Mouse (Mus musculus) olfactory bulb, adult 2 months (tissue): ENCODE results near the gene Pqlc3. TPM values are rescaled to one million over a fixed set of nuclear protein-coding genes. Genes with fewer than 3 reads are reported as not detected.

ENCODE experiments used
- H3K27ac ChIP-seq: fragments of 200-500 bp; 2 replicates; pipeline ENCODE4 v1.5.1; 2012; ENCODE audit warnings: low read depth, low read length; ENCODE audit not compliant: insufficient read depth
- H3K4me1 ChIP-seq: fragments of 200-500 bp; 2 replicates; pipeline ENCODE4 v1.6.1; 2012; ENCODE audit warnings: low read length; ENCODE audit not compliant: control insufficient read depth, insufficient read depth
- H3K4me3 ChIP-seq: fragments of 200-500 bp; 2 replicates; pipeline ENCODE4 v1.5.1; 2012; ENCODE audit warnings: mild to moderate bottlenecking, low read depth, low read length, moderate library complexity; ENCODE audit not compliant: insufficient read depth
- CTCF ChIP-seq: fragments of 200-500 bp; IDR thresholded peaks from 2 replicates; pipeline ENCODE4 v1.5.1; 2012; ENCODE audit warnings: low read depth, mild to moderate bottlenecking, low read length, moderate library complexity; ENCODE audit not compliant: insufficient read depth
- POLR2A ChIP-seq: fragments of 200-500 bp; IDR thresholded peaks from 2 replicates; pipeline ENCODE4 v1.6.1; 2012; ENCODE audit warnings: mild to moderate bottlenecking, low read depth, low read length, moderate library complexity; ENCODE audit not compliant: insufficient read depth
- WGBS: fragments of 180-500 bp; shearing (Covaris S2); methylation state at CpG from one replicate; pipeline ENCODE4 v1.1.7; 2018; 5-methylcytosine and 5-hydroxymethylcytosine counted together
- polyA plus RNA-seq: library from polyadenylated mRNA; stranded (reverse); fragments of >200 nt; gene quantifications from 2 replicates; pipeline ENCODE4 v1.2.4, GENCODE M21; 2012; ENCODE audit warnings: low replicate concordance; ENCODE audit not compliant: missing spikeins, insufficient read depth, insufficient read length

The Pqlc3 gene
- polyA plus RNA-seq, 1 experiment, result not detected

DNA sequence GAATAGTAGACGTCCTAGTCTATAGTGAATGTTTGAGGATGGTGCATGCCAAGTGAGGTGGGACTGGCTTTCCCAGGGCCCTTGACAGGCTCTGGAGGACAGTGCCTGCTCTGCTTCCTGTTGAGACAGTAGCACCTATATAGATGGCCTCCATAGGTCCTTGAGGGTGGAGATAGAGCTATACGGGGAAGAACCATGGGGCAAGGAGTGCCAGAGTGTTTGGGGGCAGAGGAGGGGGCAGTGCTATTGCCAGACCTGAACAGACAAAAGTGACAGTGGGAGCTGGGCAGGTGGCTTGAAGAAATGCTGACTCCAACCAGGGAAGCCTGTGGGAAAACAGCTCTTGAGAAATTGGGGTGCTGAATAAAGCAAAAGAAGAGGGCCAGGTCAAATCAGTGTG is 5.9 kb downstream of the Pqlc3 start:
- Histone ChIP-seq H3K4me3 (no peak overlapping the region), H3K4me1 (peaks cover 4% of the 10 kb centered on the region), H3K27ac (no peak overlapping the region)
- WGBS, result 83% methylated on average over 2 of the region's 2 CpGs
- no peak for TF ChIP-seq POLR2A
- TF ChIP-seq CTCF, result no peak

GRCm38 (mm10) chr12:16992355-16992754 is 7.9 kb downstream of the Pqlc3 start:
- 75% methylated on average over 2 of the region's 2 CpGs for WGBS
- H3K4me1 ChIP-seq, result no peaks in the 10 kb centered on the region
- H3K4me3 ChIP-seq, result no peak overlapping the region
- no peak overlapping the region for H3K27ac ChIP-seq
- TF ChIP-seq POLR2A (no peak), CTCF (no peak)

- no peak overlapping the region for H3K4me3 ChIP-seq
- no peaks in the 10 kb centered on the region for H3K4me1 ChIP-seq
- WGBS, result 83% methylated on average over 2 of the region's 2 CpGs
- H3K27ac ChIP-seq, result no peak overlapping the region
- TF ChIP-seq POLR2A (no peak), CTCF (no peak)
Measured at GRCm38 (mm10) chr12:16991376-16991775, 8.8 kb downstream of the Pqlc3 start.

DNA sequence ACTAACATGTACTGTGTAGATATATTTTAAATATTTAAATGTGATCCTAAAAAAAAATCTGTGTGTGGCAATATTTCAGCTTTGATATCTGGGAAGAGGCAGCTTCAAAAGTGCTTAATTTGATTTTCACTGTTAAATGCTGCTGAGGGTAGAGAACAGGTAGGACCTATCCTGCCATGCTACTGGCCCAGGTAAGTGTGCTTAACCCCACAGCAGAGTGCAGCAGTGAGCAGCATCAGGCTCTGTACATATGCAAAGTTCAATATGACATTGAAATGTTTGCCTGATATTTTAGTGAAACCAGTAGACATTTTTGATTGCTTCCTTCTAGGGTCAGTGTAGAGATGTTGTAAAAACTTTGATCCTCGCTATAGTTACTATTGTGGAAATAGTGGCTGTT is 14.4 kb downstream of the Pqlc3 start:
- no peak overlapping the region for H3K27ac ChIP-seq
- TF ChIP-seq CTCF (no peak), POLR2A (no peak)
- H3K4me3 ChIP-seq, result no peak overlapping the region
- H3K4me1 ChIP-seq, result no peaks in the 10 kb centered on the region
- WGBS, result 97% methylated on average over 1 of the region's 1 CpGs

- Histone ChIP-seq H3K27ac (no peak overlapping the region), H3K4me1 (no peaks in the 10 kb centered on the region), H3K4me3 (no peak overlapping the region)
- TF ChIP-seq POLR2A, result no peak
- TF ChIP-seq CTCF, result no peak
Measured at GRCm38 (mm10) chr12:16977120-16977519, 23.1 kb downstream of the Pqlc3 start.

DNA sequence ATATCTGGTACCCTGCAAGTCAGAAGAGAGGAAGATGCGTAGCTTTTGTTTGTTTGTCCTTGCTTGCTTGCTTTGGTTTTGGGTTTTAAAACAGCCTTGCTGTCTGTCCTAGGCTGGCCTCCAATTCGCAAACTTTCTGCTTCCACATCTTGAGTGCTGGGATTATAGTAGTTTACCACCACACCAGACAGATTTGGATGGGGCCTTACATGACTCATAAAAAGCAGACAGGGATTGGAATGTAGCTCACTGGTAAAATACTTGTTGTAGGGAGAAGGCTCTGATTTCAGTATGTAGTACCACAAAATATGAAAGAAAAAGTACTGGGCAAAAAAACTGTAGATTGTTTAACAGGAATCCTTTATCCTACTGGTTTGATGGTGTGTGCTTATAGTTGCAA is 33.4 kb downstream of the Pqlc3 start:
- no peaks in the 10 kb centered on the region for H3K4me1 ChIP-seq
- TF ChIP-seq POLR2A (no peak), CTCF (no peak)
- 92% methylated on average over 2 of the region's 2 CpGs for WGBS
- H3K4me3 ChIP-seq, result no peak overlapping the region
- H3K27ac ChIP-seq, result no peak overlapping the region

GRCm38 (mm10) chr12:16963354-16963753 is 36.9 kb downstream of the Pqlc3 start:
- 60% methylated on average over 2 of the region's 2 CpGs for WGBS
- no peak overlapping the region for H3K27ac ChIP-seq
- TF ChIP-seq POLR2A (no peak), CTCF (no peak)

DNA sequence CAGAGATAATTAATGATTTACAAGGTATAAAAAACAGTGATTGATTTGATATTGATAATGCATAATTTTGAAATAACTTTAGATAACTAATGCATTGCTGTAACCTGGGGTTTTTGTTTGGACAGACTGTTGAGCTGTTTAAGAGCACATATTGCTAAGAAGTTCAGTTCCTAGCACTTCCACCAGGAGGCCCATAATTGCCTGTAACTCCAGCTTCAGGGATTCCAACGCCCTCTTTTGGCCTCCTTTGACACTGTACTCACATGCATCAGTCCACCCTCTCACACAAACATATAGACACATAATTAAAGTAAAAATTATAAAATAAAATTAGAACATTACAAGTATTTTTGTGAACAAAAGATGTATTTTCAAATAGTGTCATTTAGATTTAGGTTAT is 41.4 kb downstream of the Pqlc3 start:
- Histone ChIP-seq H3K4me3 (no peak overlapping the region), H3K27ac (no peak overlapping the region), H3K4me1 (no peaks in the 10 kb centered on the region)
- TF ChIP-seq CTCF, result no peak
- WGBS, result 68% methylated on average over 1 of the region's 1 CpGs

More at GRCm38 (mm10) chr12:16963354-16963753, 36.9 kb downstream of the Pqlc3 start:
- Histone ChIP-seq H3K4me3 (no peak overlapping the region), H3K4me1 (no peaks in the 10 kb centered on the region)

DNA sequence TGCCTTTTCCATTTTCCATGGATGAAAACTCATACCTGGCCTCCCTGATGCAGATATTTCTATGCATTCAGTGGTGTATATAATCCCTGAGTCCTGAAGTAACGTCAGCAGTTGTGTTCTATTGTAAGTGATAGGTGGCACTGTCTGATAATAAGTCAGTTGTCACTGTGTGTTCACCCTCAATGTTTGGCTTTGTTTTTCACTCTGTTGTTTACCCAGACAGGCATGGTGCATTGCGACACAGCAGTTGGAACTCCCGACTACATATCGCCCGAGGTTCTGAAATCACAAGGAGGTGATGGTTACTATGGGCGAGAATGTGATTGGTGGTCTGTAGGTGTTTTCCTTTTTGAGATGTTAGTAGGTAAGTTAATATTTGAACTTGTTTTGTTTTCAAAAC is 52.0 kb downstream of the Pqlc3 start:
- no peak for TF ChIP-seq POLR2A
- no peak for TF ChIP-seq CTCF
- WGBS, result 84% methylated on average over 6 of the region's 6 CpGs
- H3K4me3 ChIP-seq, result no peak overlapping the region

GRCm38 (mm10) chr12:16941976-16942375 is 58.2 kb downstream of the Pqlc3 start:
- TF ChIP-seq POLR2A (no peak), CTCF (no peak)
- H3K4me3 ChIP-seq, result no peak overlapping the region
- H3K4me1 ChIP-seq, result no peaks in the 10 kb centered on the region
- WGBS, result 79% methylated on average over 3 of the region's 3 CpGs
- H3K27ac ChIP-seq, result no peak overlapping the region

More for the DNA sequence above, 52.0 kb downstream of the Pqlc3 start:
- H3K4me1 ChIP-seq, result no peaks in the 10 kb centered on the region
- H3K27ac ChIP-seq, result no peak overlapping the region

Other genes starting within 250 kb of the Pqlc3 start
- gene Greb1, start 199.5 kb downstream of the Pqlc3 start, polyA plus RNA-seq, result not detected in 2 replicates
- gene E2f6, start 189.4 kb downstream of the Pqlc3 start, polyA plus RNA-seq, result not detected in 2 replicates
- 111 TPM in 1 of 2 replicates, not detected in the other for gene Rock2, start 105.5 kb downstream of the Pqlc3 start, polyA plus RNA-seq
- gene 2410004P03Rik, start 11.3 kb upstream of the Pqlc3 start, polyA plus RNA-seq, result not detected in 2 replicates
- 128 TPM in 1 of 2 replicates, not detected in the other for gene Kcnf1, start 176.5 kb upstream of the Pqlc3 start, polyA plus RNA-seq